Mouse (Mus musculus) forebrain, embryonic 10.5 days (tissue): Measurements from ENCODE around the gene F3. TPM values are rescaled to one million over a fixed set of nuclear protein-coding genes. Genes with fewer than 3 reads are reported as not detected.

Experiments used
- DNase-seq: peaks from one replicate; pipeline ENCODE4 v3.0.0-alpha.2; 2017; ENCODE audit warnings: low spot score; ENCODE audit errors: extremely low spot score
- H3K27ac ChIP-seq: fragments of 300-500 bp; sonication (generic); 2 replicates; pipeline ENCODE4 v1.5.1; 2016; ENCODE audit warnings: mild to moderate bottlenecking
- H3K27me3 ChIP-seq: fragments of 300-500 bp; sonication (generic); 2 replicates; pipeline ENCODE4 v1.6.1; 2016; ENCODE audit warnings: mild to moderate bottlenecking; ENCODE audit not compliant: poor library complexity, severe bottlenecking
- H3K36me3 ChIP-seq: fragments of 300-500 bp; sonication (generic); replicated peaks from 2 replicates; pipeline ENCODE4 v1.6.1; 2016; ENCODE audit warnings: mild to moderate bottlenecking, moderate library complexity
- H3K4me1 ChIP-seq: fragments of 300-500 bp; sonication (generic); 2 replicates; pipeline ENCODE4 v1.6.1; 2016
- H3K4me3 ChIP-seq: fragments of 300-500 bp; sonication (generic); 2 replicates; pipeline ENCODE4 v1.5.1; 2016; ENCODE audit warnings: mild to moderate bottlenecking, moderate library complexity
- H3K9me3 ChIP-seq: fragments of 300-500 bp; sonication (generic); 2 replicates; pipeline ENCODE4 v1.6.1; 2016; ENCODE audit warnings: mild to moderate bottlenecking, moderate library complexity
- WGBS: fragments of 180-500 bp; shearing (Covaris S2); methylation state at CpG from one replicate; pipeline ENCODE4 v1.1.7; 2016; 5-methylcytosine and 5-hydroxymethylcytosine counted together
- polyA plus RNA-seq: library from polyadenylated mRNA; unstranded; fragments of >200 nt; fragmentation: Nextera tagmentation; extraction: Ambion mirVana; gene quantifications from 2 replicates; pipeline ENCODE4 v1.2.1, GENCODE M21; 2016

The F3 gene
- polyA plus RNA-seq, 1 experiment from 2014 or later: 8.2 TPM

DNA sequence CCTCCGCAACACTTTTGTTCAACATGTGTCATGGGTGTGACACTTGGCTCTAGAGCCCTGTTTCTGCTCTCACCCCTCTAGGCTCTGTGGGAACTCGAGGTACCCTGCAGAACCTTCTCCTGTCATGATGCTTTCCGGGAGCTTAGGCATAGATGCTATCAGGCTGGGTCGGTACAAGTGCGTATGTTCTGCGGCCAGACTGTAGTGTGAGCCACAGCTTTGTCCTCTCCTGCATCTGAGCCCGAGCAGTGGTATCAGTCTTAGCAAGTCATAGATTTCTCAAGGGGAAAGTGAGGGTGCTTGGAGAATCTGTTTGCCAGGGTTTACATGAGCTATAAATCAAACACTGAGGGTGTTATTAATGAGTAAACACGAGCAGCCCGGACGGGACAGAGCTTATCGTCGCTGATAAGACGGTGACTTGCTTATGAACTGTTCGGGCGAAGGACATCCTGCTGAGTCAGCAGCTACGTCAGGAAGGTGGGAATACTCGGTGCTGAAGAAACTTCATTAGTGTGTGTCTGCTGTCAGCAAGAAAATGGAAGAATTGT lies 10.1 kb upstream of the F3 start:
- no peak overlapping the region for H3K27ac ChIP-seq
- 85% methylated on average over 17 of the region's 17 CpGs for WGBS
- no peaks in the 10 kb centered on the region for H3K27me3 ChIP-seq
- H3K36me3 ChIP-seq: no peaks in the 10 kb centered on the region
- H3K4me3 ChIP-seq: no peak overlapping the region
- no peaks in the 10 kb centered on the region for H3K9me3 ChIP-seq
- peaks cover 12% of the 10 kb centered on the region for H3K4me1 ChIP-seq
- DNase-seq: no peak

DNA sequence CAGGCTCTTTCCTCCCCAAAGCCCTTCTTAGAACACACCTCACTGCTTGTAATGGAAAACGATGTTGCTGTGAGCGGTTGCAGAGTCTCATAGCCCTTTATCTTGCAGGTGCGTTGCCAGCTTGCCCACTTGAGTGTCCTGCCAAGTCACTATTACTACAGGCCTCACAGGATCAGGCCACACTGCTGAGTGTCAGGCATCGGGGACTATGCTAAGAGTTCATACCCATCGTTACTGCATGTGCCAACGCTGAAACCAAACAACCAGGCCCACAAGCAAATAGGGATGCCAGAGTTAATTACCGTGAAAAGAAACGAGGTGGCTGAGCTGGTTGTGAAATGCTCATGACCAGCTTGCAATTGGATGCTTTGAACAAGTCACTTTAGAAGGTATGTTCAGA lies 9.5 kb upstream of the F3 start:
- 77% methylated on average over 8 of the region's 8 CpGs for WGBS
- H3K9me3 ChIP-seq: no peaks in the 10 kb centered on the region

DNA sequence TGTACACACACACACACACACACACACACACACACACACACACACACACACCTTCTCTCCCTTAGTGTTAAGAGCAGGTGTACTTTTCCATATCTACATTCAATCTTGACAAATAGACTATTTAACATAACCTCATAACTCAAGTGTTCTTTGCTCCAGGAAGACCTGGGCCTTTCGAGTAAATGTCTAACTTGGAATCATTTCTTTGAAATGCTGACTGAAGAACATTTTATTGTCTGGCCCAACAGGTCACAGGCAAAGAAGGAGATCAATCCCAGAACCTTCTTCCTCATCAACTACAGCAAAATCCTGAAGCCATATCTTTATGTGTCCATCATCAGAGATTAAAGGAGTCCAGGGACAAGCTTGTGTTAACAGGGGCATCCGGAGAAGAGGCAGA lies 8.9 kb upstream of the F3 start:
- H3K9me3 ChIP-seq: no peaks in the 10 kb centered on the region
- no peaks in the 10 kb centered on the region for H3K27me3 ChIP-seq
- H3K4me3 ChIP-seq: no peak overlapping the region
- peaks cover 21% of the 10 kb centered on the region for H3K4me1 ChIP-seq
- H3K27ac ChIP-seq: no peak overlapping the region
- DNase-seq: no peak
- H3K36me3 ChIP-seq: no peaks in the 10 kb centered on the region
- 95% methylated on average over 2 of the region's 2 CpGs for WGBS

More for the DNA sequence above, 9.5 kb upstream of the F3 start:
- no peak for DNase-seq
- Histone ChIP-seq H3K27me3 (no peaks in the 10 kb centered on the region), H3K4me3 (no peak overlapping the region), H3K36me3 (no peaks in the 10 kb centered on the region), H3K27ac (no peak overlapping the region), H3K4me1 (peaks cover 15% of the 10 kb centered on the region)

DNA sequence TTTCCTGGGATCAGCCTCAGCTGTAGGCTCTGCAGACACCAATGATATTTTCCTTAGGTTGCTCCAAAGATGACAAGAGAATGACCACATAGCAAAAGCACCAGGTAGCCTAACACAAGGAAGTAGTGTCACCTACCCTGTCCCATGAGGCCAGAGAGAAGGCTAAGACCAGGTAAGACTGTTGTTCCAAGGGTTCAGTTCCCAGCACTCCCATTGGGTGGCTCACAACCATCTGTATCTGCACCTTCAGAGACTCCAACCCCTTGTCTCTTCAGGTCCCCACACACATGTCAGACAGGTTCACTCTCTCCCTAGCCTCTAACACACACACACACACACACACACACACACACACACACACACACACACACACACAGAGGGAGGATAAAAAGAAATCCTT lies 8.0 kb upstream of the F3 start:
- no peaks in the 10 kb centered on the region for H3K36me3 ChIP-seq
- 0 out of 2 replicates have a peak, but pooled peaks cover 1% of the 10 kb centered on the region for H3K27me3 ChIP-seq
- H3K27ac ChIP-seq: no peak overlapping the region
- H3K4me1 ChIP-seq: peaks cover 24% of the 10 kb centered on the region
- DNase-seq: no peak
- H3K4me3 ChIP-seq: no peak overlapping the region
- no peaks in the 10 kb centered on the region for H3K9me3 ChIP-seq

DNA sequence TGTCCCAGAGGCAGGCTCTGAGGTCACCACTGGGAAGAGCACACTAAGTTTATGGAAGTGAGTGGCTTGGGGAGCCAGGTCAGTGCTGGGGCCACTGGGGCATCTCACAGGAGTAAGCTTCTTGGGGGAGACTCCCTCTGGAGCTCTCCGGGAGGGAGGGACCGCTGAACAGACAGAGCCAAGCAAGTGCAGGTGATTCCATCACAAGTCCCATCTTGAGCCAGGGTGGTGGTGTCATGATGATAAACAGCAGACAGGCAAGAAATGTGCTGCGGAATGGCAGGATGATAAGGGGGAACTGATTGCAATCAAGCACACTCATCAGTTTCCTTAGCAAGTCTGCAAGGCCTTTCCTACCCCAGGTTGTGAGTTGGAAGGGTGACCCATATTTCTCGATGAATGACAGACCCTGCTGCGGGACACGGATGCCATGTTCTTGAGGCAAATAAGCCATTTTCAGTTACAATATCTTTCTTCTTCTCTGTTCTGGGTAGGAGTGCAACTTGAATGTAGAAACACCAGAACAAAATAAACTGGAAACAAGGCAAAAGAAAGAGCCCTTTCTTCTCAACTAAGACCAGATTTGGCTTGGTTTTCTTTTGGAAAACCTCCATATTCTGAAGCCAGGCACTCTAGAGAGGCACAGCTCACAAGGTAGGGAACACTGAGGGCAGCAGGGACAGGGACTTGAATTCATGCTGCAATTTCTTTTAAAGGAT lies 7.4 kb upstream of the F3 start:
- Histone ChIP-seq H3K4me3 (no peak overlapping the region), H3K9me3 (no peaks in the 10 kb centered on the region), H3K27ac (no peak overlapping the region), H3K36me3 (no peaks in the 10 kb centered on the region), H3K27me3 (peaks cover 7% of the 10 kb centered on the region), H3K4me1 (peaks cover 24% of the 10 kb centered on the region)
- 89% methylated on average over 6 of the region's 6 CpGs for WGBS
- no peak for DNase-seq

DNA sequence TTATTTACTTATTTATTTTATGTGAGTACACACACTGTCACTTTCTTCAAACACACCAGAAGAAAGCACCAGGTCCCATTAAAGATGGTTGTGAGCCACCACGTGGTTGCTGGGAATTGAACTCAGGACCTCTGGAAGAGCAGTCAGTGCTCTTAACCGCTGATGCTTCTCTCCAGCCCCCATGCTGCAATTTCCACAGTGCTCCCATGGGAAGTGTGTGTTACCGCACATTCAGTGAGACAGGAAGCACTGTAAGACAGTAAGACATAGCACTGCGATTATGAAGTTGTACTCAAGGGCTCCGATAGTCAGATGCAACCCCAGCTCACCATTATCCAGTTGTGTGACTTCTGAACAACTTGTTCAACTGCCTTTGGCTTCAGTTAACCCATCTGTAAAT lies 6.9 kb upstream of the F3 start:
- Histone ChIP-seq H3K4me3 (no peak overlapping the region), H3K27ac (no peak overlapping the region), H3K9me3 (no peaks in the 10 kb centered on the region), H3K4me1 (peaks cover 27% of the 10 kb centered on the region), H3K27me3 (peaks cover 12% of the 10 kb centered on the region), H3K36me3 (no peaks in the 10 kb centered on the region)
- no peak for DNase-seq
- 88% methylated on average over 5 of the region's 5 CpGs for WGBS

DNA sequence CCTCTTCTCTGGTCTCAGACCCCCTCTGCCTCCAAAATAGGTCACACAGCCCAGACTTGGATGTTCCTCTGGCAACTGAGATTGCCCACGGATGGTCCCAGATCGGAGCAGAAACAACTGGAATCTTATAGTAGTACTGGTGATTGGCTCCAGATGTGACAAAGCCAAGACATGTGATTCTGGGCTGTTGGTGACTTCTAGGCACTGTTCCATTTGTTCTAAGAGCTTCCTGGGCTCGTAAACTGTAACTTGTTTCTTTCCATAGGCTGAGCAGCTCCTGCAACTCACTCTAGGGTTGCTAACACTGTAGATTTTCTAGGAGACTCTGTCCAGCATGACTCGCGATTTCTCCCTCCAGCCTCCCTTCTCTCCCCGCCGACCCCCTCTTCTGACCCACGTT lies 4.7 kb upstream of the F3 start:
- H3K4me3 ChIP-seq: no peak overlapping the region
- peaks cover 32% of the 10 kb centered on the region for H3K27me3 ChIP-seq
- no peaks in the 10 kb centered on the region for H3K36me3 ChIP-seq
- peaks cover 38% of the 10 kb centered on the region for H3K4me1 ChIP-seq
- no peaks in the 10 kb centered on the region for H3K9me3 ChIP-seq
- 76% methylated on average over 8 of the region's 8 CpGs for WGBS
- DNase-seq: no peak
- H3K27ac ChIP-seq: no peak overlapping the region

DNA sequence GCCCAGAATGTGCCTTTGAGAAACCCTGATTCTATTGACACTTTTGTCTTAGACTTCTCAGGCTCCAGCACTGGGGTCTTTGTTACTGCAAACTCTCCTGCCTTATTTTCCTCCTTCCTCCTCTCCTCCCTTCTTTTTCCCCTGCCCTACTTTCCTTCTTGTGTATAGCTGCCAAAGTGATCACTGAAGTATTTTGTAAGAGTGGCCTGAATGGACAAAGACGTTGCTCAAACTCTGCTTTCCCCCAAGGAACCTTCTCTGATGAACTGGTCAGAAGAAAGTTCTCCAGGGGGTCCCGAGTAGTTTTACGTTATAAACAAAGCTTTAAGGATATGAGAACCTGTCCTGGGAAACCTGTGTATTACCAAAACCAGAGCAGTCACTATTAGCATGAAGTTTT lies 3.6 kb upstream of the F3 start:
- DNase-seq: no peak
- WGBS: 80% methylated on average over 3 of the region's 3 CpGs
- Histone ChIP-seq H3K4me1 (peaks cover 45% of the 10 kb centered on the region), H3K27ac (no peak overlapping the region), H3K27me3 (peaks cover 42% of the 10 kb centered on the region), H3K9me3 (no peaks in the 10 kb centered on the region), H3K36me3 (no peaks in the 10 kb centered on the region), H3K4me3 (no peak overlapping the region)

DNA sequence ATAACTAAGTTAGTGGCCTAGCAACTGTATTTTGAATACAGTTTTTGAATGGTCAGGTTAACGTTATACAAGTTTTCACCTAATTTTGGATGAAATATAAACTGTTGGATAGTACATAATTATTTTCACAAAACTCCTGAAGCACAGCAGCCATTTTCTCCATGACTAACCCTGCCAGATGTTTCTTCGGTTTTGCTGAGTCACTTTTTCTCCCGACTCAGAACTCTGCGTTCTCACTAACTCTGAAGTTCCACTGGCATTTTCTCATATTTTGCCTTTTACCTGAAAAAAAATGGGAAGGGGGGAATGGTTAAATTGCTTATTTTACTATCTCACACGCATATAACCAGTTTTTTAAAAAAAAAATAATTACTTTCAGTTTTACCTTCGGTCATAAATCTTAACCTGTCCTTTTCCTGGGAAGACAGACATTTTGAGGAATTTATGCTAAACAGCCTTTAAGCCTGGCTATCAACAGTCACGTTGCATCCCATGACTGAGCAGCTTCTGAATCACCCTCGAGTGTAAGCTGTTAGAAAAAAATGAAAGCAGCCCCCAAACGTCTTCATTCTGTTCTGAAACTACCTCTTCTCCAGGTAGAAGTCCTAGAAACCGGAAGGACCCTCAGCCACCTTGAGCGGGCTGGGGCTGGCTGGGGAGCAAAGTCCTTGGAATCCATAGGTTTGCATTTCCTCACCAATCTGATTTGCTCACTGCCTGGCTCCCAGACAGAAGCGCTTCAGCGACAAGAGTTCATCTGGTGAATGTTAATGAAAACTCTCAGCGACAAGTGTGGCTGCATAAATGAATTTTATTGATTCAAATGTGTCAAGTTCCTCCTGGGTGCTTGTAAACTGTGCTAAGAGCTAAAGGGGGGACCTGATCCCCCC lies 2.3 kb upstream of the F3 start:
- no peak overlapping the region for H3K4me3 ChIP-seq
- WGBS: 62% methylated on average over 14 of the region's 14 CpGs

DNA sequence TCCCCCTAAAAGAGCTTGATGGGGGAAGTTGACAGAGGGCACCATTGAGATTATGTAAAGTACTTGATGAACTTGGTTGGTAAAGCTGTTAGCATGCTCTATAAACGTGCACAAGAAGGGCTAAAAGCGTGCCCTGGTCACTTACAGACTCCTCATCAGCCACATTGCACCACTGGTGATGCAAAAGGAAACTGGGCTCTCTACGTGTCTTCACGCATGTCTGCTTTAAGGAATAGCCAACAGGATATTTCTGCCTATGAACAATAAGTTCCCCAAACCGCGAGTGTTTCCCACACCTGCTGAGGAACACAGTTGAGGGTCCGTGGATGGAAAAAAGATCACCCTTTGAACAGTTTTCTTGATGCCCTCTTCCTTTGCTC lies 1.7 kb upstream of the F3 start:
- Histone ChIP-seq H3K9me3 (no peaks in the 10 kb centered on the region), H3K27ac (no peak overlapping the region), H3K4me3 (no peak overlapping the region), H3K27me3 (peaks cover 51% of the 10 kb centered on the region), H3K36me3 (no peaks in the 10 kb centered on the region), H3K4me1 (peaks cover 46% of the 10 kb centered on the region)
- WGBS: 68% methylated on average over 7 of the region's 7 CpGs
- DNase-seq: no peak

More for the DNA sequence above, 2.3 kb upstream of the F3 start:
- no peak for DNase-seq
- Histone ChIP-seq H3K27ac (no peak overlapping the region), H3K9me3 (no peaks in the 10 kb centered on the region), H3K4me1 (peaks cover 46% of the 10 kb centered on the region), H3K27me3 (peaks cover 51% of the 10 kb centered on the region), H3K36me3 (no peaks in the 10 kb centered on the region)

DNA sequence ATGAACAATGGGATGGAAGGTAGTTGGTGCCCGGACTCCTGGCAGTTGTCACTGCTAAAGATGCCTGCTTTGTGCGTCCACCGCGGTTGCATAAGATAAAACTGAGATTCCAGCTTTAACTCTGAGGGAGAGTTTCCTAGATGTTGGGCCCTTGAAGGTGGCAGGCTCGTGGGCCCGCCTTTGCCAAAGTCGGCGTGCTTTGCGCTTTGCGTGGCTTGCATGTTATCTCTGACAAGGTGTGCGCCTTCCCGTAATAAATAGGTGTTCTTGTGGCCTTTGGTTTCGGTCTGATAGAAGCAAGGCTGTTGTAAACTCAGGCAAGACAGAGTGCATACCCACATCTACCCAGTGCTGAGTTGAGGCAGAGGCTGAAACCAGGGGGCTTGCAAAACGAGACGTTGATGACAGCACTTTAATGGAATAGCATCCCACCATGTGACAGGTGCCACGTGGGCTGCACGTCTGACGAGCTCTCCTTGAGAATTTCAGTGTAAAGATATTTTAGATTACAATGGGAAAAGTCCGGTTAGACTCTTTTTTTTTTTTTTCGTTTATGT lies 709 bp downstream of the F3 start:
- Histone ChIP-seq H3K27me3 (peaks cover 51% of the 10 kb centered on the region), H3K4me3 (peak overlapping the region; percentile 69), H3K27ac (peak overlapping the region; percentile 85), H3K9me3 (no peaks in the 10 kb centered on the region), H3K36me3 (peaks cover 5% of the 10 kb centered on the region; the same call in 1 of the 2 replicates), H3K4me1 (peaks cover 45% of the 10 kb centered on the region)
- 7% methylated on average over 20 of the region's 20 CpGs for WGBS
- DNase-seq: no peak

DNA sequence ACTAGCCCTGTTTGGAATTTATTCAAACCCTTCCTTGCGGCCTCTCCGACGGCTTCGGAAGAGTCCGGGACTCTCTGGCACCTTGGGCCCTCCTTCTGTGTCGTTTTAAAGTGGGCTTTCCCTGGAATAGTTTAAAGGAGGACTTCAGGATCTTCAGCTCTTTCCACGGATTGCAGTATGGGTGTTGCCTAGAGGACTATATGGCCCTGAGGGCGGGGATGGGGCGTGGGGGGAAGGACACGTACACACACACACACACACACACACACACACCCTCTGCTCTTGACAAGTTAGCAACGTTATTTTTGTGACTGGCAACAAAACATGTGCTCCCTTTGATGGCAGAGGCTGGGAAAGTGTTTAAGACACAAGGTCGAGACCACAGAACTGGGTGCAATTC lies 1.2 kb downstream of the F3 start:
- Histone ChIP-seq H3K36me3 (peaks cover 10% of the 10 kb centered on the region), H3K9me3 (no peaks in the 10 kb centered on the region), H3K4me1 (peaks cover 41% of the 10 kb centered on the region), H3K27me3 (peaks cover 51% of the 10 kb centered on the region), H3K27ac (no peak overlapping the region), H3K4me3 (peak overlapping the region; percentile 69)
- DNase-seq: no peak
- 49% methylated on average over 12 of the region's 12 CpGs for WGBS

DNA sequence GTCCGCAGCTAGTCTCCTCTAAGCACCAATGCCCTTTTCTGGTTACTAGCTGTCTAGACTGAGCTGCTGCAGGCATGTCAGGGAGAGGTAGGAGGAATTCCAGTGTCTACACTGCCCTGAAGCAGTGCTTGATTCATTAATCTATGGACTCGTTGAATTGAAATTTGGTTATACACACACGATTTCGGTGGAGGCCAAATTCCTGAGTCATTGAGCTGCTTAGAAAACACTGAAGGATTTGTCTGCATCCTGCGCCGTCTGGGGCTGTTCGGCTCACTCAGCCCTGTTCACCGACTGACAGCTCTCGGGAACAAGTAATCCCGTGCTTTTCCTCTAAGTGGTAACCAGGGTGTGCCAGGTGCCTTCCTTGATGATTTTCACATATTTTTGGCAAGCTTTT lies 2.3 kb downstream of the F3 start:
- H3K36me3 ChIP-seq: peaks cover 21% of the 10 kb centered on the region
- H3K4me3 ChIP-seq: no peak overlapping the region
- DNase-seq: no peak
- peaks cover 46% of the 10 kb centered on the region for H3K27me3 ChIP-seq
- no peaks in the 10 kb centered on the region for H3K9me3 ChIP-seq
- 87% methylated on average over 10 of the region's 10 CpGs for WGBS
- no peak overlapping the region for H3K27ac ChIP-seq
- peaks cover 42% of the 10 kb centered on the region for H3K4me1 ChIP-seq
